Mouse (Mus musculus): Measurements from ENCODE around the gene Erich6. TPM values are rescaled to one million over a fixed set of nuclear protein-coding genes. Genes with fewer than 3 reads are reported as not detected.
A peak's percentile ranks its signal among the peaks of the same experiment; 100 is the strongest.

The Erich6 gene
- polyA plus RNA-seq, 1 experiment, result 0.03 TPM

GRCm38 (mm10) chr3:58680943-58681637, 44.1 kb upstream of the Erich6 start:
- no peaks in the 10 kb centered on the region; the same call in 1 of the 2 replicates for H3K36me3 ChIP-seq (ENCODE audit: control insufficient read depth, insufficient read depth, low read length)
- TF ChIP-seq CTCF (conservative IDR thresholded peaks at IDR 0.05; ENCODE audit: insufficient read depth, insufficient read length, low read depth, low read length), result no peak
- TF ChIP-seq POLR2A (IDR thresholded peaks at IDR 0.05; ENCODE audit: low read depth, low read length), result no peak
- peaks cover 62% of the 10 kb centered on the region for H3K4me1 ChIP-seq (ENCODE audit: control insufficient read depth, insufficient read depth, low read length)
- H3K4me3 ChIP-seq (ENCODE audit: insufficient read depth, low read depth, low read length), result no peak overlapping the region
- DNase-seq, result peak; percentile 62
- H3K27me3 ChIP-seq (replicated peaks; ENCODE audit: control insufficient read depth, insufficient read depth, low read length), result no peaks in the 10 kb centered on the region
- whole genome bisulfite sequencing, result 45% methylated on average over 7 of the region's 7 CpGs
- peak overlapping the region; percentile 98 for H3K27ac ChIP-seq (ENCODE audit: insufficient read depth, low read depth, low read length)

DNA sequence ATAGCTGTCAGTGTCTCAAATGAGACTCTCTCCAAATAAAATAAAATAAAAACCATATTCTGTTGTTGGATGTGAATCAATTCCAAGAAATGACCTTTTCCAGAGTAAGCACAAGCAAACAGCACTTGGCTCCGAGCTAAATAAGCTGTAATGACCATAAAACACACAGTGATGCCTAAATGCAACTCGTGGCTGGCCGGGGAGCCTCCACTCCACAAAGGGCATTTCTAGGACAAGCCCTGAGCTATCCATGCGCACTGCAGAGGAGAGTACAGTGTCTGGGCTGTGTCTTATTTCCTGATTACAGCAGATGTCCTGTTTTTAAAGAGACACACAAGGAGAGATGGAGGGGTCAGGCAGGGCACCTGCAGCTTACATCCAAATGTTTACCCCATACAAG, 43.0 kb upstream of the Erich6 start:
- no peaks in the 10 kb centered on the region; the same call in 1 of the 2 replicates for H3K36me3 ChIP-seq (ENCODE audit: control insufficient read depth, insufficient read depth, low read length)
- 22% methylated on average over 4 of the region's 4 CpGs for WGBS
- no peak for TF ChIP-seq CTCF (conservative IDR thresholded peaks at IDR 0.05; ENCODE audit: insufficient read depth, insufficient read length, low read depth, low read length)
- no peak for TF ChIP-seq POLR2A (IDR thresholded peaks at IDR 0.05; ENCODE audit: low read depth, low read length)
- peak overlapping the region; percentile 98 for H3K27ac ChIP-seq (ENCODE audit: insufficient read depth, low read depth, low read length)
- peaks cover 53% of the 10 kb centered on the region for H3K4me1 ChIP-seq (ENCODE audit: control insufficient read depth, insufficient read depth, low read length)
- H3K27me3 ChIP-seq (replicated peaks; ENCODE audit: control insufficient read depth, insufficient read depth, low read length), result no peaks in the 10 kb centered on the region
- H3K4me3 ChIP-seq (ENCODE audit: insufficient read depth, low read depth, low read length), result no peak overlapping the region
- DNase-seq, result peak; percentile 57

- Histone ChIP-seq H3K36me3 (ENCODE audit: control insufficient read depth, insufficient read depth, low read length) (no peaks in the 10 kb centered on the region; the same call in 1 of the 2 replicates), H3K27me3 (replicated peaks; ENCODE audit: control insufficient read depth, insufficient read depth, low read length) (no peaks in the 10 kb centered on the region), H3K4me3 (ENCODE audit: insufficient read depth, low read depth, low read length) (no peak overlapping the region), H3K27ac (ENCODE audit: insufficient read depth, low read depth, low read length) (peak overlapping the region; percentile 87), H3K4me1 (ENCODE audit: control insufficient read depth, insufficient read depth, low read length) (peaks cover 45% of the 10 kb centered on the region)
- TF ChIP-seq CTCF (conservative IDR thresholded peaks at IDR 0.05; ENCODE audit: insufficient read depth, insufficient read length, low read depth, low read length), result no peak
- no peak for TF ChIP-seq POLR2A (IDR thresholded peaks at IDR 0.05; ENCODE audit: low read depth, low read length)
- DNase-seq, result no peak
- 51% methylated on average over 2 of the region's 2 CpGs for WGBS
Observed at GRCm38 (mm10) chr3:58678905-58679304, 41.9 kb upstream of the Erich6 start.

- no peaks in the 10 kb centered on the region; the same call in 1 of the 2 replicates for H3K36me3 ChIP-seq (ENCODE audit: control insufficient read depth, insufficient read depth, low read length)
- no peak overlapping the region for H3K4me3 ChIP-seq (ENCODE audit: insufficient read depth, low read depth, low read length)
- no peaks in the 10 kb centered on the region for H3K27me3 ChIP-seq (replicated peaks; ENCODE audit: control insufficient read depth, insufficient read depth, low read length)
- WGBS, result 43% methylated on average over 8 of the region's 8 CpGs
- peak overlapping the region; percentile 40; the same call in 1 of the 2 replicates for H3K27ac ChIP-seq (ENCODE audit: insufficient read depth, low read depth, low read length)
- DNase-seq, result peak; percentile 89
- TF ChIP-seq CTCF (conservative IDR thresholded peaks at IDR 0.05; ENCODE audit: insufficient read depth, insufficient read length, low read depth, low read length), result no peak
- TF ChIP-seq POLR2A (IDR thresholded peaks at IDR 0.05; ENCODE audit: low read depth, low read length), result no peak
- H3K4me1 ChIP-seq (ENCODE audit: control insufficient read depth, insufficient read depth, low read length), result peaks cover 41% of the 10 kb centered on the region
Observed at GRCm38 (mm10) chr3:58678384-58678783, 41.4 kb upstream of the Erich6 start.

- no peak for DNase-seq
- TF ChIP-seq POLR2A (IDR thresholded peaks at IDR 0.05; ENCODE audit: low read depth, low read length) (no peak), CTCF (conservative IDR thresholded peaks at IDR 0.05; ENCODE audit: insufficient read depth, insufficient read length, low read depth, low read length) (no peak)
- no peaks in the 10 kb centered on the region for H3K36me3 ChIP-seq (ENCODE audit: control insufficient read depth, insufficient read depth, low read length)
- H3K27me3 ChIP-seq (replicated peaks; ENCODE audit: control insufficient read depth, insufficient read depth, low read length), result no peaks in the 10 kb centered on the region
- H3K4me3 ChIP-seq (ENCODE audit: insufficient read depth, low read depth, low read length), result no peak overlapping the region
- peaks cover 33% of the 10 kb centered on the region for H3K4me1 ChIP-seq (ENCODE audit: control insufficient read depth, insufficient read depth, low read length)
- WGBS, result 84% methylated on average over 3 of the region's 3 CpGs
- H3K27ac ChIP-seq (ENCODE audit: insufficient read depth, low read depth, low read length), result peak overlapping the region; percentile 7; the same call in 1 of the 2 replicates
Observed at GRCm38 (mm10) chr3:58677615-58678014, 40.6 kb upstream of the Erich6 start.

DNA sequence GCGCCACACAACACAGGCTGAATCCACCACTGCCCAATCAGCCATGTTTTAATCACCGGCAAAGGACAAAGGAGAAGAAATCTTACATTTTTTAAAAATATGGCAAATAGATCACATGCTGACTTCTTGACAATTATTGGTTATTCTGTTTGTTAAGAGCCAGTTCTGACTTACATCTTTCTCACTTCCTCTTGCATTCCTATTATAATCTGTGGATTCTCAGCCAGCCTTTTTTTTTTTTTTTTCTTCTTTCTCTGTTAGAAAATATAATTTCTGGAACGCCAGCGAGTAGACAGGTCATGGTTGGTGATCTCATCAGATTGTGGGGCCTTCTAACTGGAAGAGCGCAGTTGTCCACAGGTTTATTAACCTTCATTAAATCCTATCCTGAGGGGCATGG, 36.3 kb upstream of the Erich6 start:
- no peak overlapping the region for H3K27ac ChIP-seq (ENCODE audit: insufficient read depth, low read depth, low read length)
- H3K4me3 ChIP-seq (ENCODE audit: insufficient read depth, low read depth, low read length), result no peak overlapping the region
- TF ChIP-seq CTCF (conservative IDR thresholded peaks at IDR 0.05; ENCODE audit: insufficient read depth, insufficient read length, low read depth, low read length), result no peak
- TF ChIP-seq POLR2A (IDR thresholded peaks at IDR 0.05; ENCODE audit: low read depth, low read length), result no peak
- H3K4me1 ChIP-seq (ENCODE audit: control insufficient read depth, insufficient read depth, low read length), result peaks cover 13% of the 10 kb centered on the region
- WGBS, result 83% methylated on average over 5 of the region's 5 CpGs
- no peaks in the 10 kb centered on the region for H3K36me3 ChIP-seq (ENCODE audit: control insufficient read depth, insufficient read depth, low read length)
- no peak for DNase-seq
- H3K27me3 ChIP-seq (replicated peaks; ENCODE audit: control insufficient read depth, insufficient read depth, low read length), result no peaks in the 10 kb centered on the region

DNA sequence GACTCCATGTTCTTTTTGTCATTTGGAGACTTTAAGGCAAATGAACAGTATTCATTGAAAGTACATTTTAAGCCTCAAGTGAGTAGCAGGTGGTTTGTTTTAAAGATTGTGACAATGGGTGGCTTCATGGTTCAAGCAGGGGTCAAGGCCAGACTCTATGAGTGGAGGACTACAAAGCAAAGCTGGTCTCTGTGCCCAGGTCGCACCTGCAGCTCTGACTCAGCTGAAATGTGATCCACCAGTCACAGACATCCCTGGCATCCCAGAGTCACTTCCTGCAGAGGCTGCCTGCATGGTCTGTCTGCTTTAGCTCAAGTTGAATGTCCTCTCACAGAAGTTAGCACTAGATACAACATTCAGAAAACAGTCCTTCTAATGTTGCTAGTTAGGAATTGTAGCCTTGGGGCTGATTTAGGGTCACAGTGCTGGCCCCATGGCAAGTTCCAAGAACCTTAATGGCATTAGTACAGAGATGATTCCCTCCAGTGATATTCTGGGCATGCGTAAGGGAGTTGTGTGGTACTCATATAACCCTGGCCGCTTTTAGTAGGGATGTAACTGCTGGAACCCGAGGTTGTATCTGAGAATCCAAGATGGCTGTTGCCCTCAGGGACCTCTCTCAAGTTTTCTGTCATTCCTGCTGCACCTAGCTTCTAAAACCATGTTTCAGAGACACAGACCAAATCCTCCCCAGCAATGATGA, 35.6 kb upstream of the Erich6 start:
- H3K36me3 ChIP-seq (ENCODE audit: control insufficient read depth, insufficient read depth, low read length), result no peaks in the 10 kb centered on the region
- no peaks in the 10 kb centered on the region for H3K27me3 ChIP-seq (replicated peaks; ENCODE audit: control insufficient read depth, insufficient read depth, low read length)
- no peak for TF ChIP-seq POLR2A (IDR thresholded peaks at IDR 0.05; ENCODE audit: low read depth, low read length)
- no peak for TF ChIP-seq CTCF (conservative IDR thresholded peaks at IDR 0.05; ENCODE audit: insufficient read depth, insufficient read length, low read depth, low read length)
- no peak for DNase-seq
- no peak overlapping the region for H3K27ac ChIP-seq (ENCODE audit: insufficient read depth, low read depth, low read length)
- H3K4me3 ChIP-seq (ENCODE audit: insufficient read depth, low read depth, low read length), result no peak overlapping the region
- 38% methylated on average over 4 of the region's 4 CpGs for WGBS
- H3K4me1 ChIP-seq (ENCODE audit: control insufficient read depth, insufficient read depth, low read length), result peaks cover 10% of the 10 kb centered on the region
